Mouse (Mus musculus) heart, postnatal 0 days (tissue): Measurements from ENCODE around the gene Cdh13. TPM values are rescaled to one million over a fixed set of nuclear protein-coding genes. Genes with fewer than 3 reads are reported as not detected.

ENCODE experiments used
- ATAC-seq: fragments of 200-750 bp; cut with Nextera tagmentation; 2 replicates; pipeline ENCODE4 v1.8.0; 2017; ENCODE audit warnings: low read depth, moderate number of reproducible peaks, moderate library complexity; ENCODE audit not compliant: insufficient read depth
- DNase-seq: peaks from one replicate; pipeline ENCODE4 v3.0.0-alpha.2; 2016; ENCODE audit warnings: low spot score
- H3K27ac ChIP-seq: fragments of 300-500 bp; sonication (generic); 2 replicates; pipeline ENCODE4 v1.5.1; 2014; ENCODE audit warnings: low read depth, mild to moderate bottlenecking
- H3K27me3 ChIP-seq: fragments of 300-500 bp; sonication (generic); 2 replicates; pipeline ENCODE4 v1.6.1; 2014; ENCODE audit warnings: low read length, mixed read lengths; ENCODE audit not compliant: control insufficient read depth, insufficient read depth
- H3K36me3 ChIP-seq: fragments of 300-500 bp; sonication (generic); replicated peaks from 2 replicates; pipeline ENCODE4 v1.6.1; 2014; ENCODE audit warnings: low read length, mixed read lengths; ENCODE audit not compliant: control insufficient read depth, insufficient read depth
- H3K4me1 ChIP-seq: fragments of 300-500 bp; sonication (generic); 2 replicates; pipeline ENCODE4 v1.6.1; 2014; ENCODE audit warnings: antibody characterized with exemption; ENCODE audit not compliant: control insufficient read depth, insufficient read depth
- H3K4me2 ChIP-seq: fragments of 300-500 bp; sonication (generic); 2 replicates; pipeline ENCODE4 v1.6.1; 2014; ENCODE audit warnings: low read depth, mild to moderate bottlenecking, low read length, moderate library complexity
- H3K4me3 ChIP-seq: fragments of 300-500 bp; sonication (generic); 2 replicates; pipeline ENCODE4 v1.5.1; 2014; ENCODE audit warnings: low read depth, low read length
- H3K9ac ChIP-seq: fragments of 300-500 bp; sonication (generic); replicated peaks from 2 replicates; pipeline ENCODE4 v1.6.1; 2014; ENCODE audit warnings: low read depth, low read length, mixed read lengths
- H3K9me3 ChIP-seq: fragments of 300-500 bp; sonication (generic); replicated peaks from 2 replicates; pipeline ENCODE4 v1.6.1; 2016; ENCODE audit warnings: low read length; ENCODE audit not compliant: control insufficient read depth
- CTCF ChIP-seq: IDR thresholded peaks from 2 replicates; pipeline ENCODE4 v1.5.1; 2016; ENCODE audit warnings: antibody characterized with exemption, control low read depth, low read depth
- EP300 ChIP-seq: IDR thresholded peaks from 2 replicates; pipeline ENCODE4 v1.6.1; 2016; ENCODE audit warnings: antibody characterized with exemption, low read depth
- WGBS: fragments of 180-500 bp; shearing (Covaris S2); extraction: QIAGEN DNeasy Blood & Tissue Kit; methylation state at CpG from one replicate; pipeline ENCODE4 v1.1.7; 2014; 5-methylcytosine and 5-hydroxymethylcytosine counted together
- polyA plus RNA-seq: library from polyadenylated mRNA; unstranded; fragments of >200 nt; fragmentation: Nextera tagmentation; extraction: Ambion mirVana; gene quantifications from 2 replicates; pipeline ENCODE4 v1.2.1, GENCODE M21; 2015
- total RNA-seq: library from RNA; depleted of rRNA; stranded (reverse); fragments of >200 nt; gene quantifications from 2 replicates; pipeline ENCODE4 v1.2.3, GENCODE M21; 2014; ENCODE audit warnings: low replicate concordance

Gene Cdh13
- total and polyA plus RNA-seq, 2 experiments from 2014 or later = 109 to 136 TPM

DNA sequence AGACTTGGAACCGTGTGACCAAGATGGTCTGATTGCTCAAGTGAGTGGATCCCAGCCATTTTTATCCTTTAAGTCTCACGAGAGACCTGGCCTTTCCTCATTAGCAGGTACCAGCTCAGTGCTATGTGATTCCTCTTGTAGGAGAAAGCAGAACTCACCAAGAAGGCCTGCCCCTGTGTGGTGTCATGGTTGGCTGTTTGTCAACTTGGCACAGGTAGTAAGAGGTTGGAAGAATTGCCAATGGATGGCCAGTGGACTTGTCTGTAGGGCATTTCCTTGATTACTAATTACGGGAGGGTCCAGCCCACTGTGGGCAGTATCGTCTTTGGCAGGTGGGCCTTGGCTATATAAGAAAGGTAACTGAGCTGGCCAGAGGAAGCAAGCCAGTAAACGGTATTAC is 281.7 kb downstream of the Cdh13 start:
- H3K36me3 ChIP-seq = no peaks in the 10 kb centered on the region
- H3K9ac ChIP-seq = no peak overlapping the region
- no peaks in the 10 kb centered on the region for H3K27me3 ChIP-seq
- H3K27ac ChIP-seq = no peak overlapping the region
- H3K4me3 ChIP-seq = no peak overlapping the region
- H3K4me2 ChIP-seq = no peak overlapping the region
- 84% methylated on average over 5 of the region's 5 CpGs for WGBS
- no peak for DNase-seq
- TF ChIP-seq EP300 = no peak
- TF ChIP-seq CTCF = no peak
- H3K9me3 ChIP-seq = no peaks in the 10 kb centered on the region
- no peak for ATAC-seq
- H3K4me1 ChIP-seq = peaks cover 12% of the 10 kb centered on the region; the same call in 1 of the 2 replicates

GRCm38 (mm10) chr8:118565887-118566747 is 282.6 kb downstream of the Cdh13 start:
- DNase-seq (no peak), ATAC-seq (no peak)
- H3K4me2 ChIP-seq = no peak overlapping the region
- no peaks in the 10 kb centered on the region for H3K9me3 ChIP-seq
- H3K4me3 ChIP-seq = no peak overlapping the region
- H3K9ac ChIP-seq = no peak overlapping the region
- H3K27ac ChIP-seq = no peak overlapping the region
- H3K36me3 ChIP-seq = no peaks in the 10 kb centered on the region
- TF ChIP-seq CTCF (no peak), EP300 (no peak)
- H3K27me3 ChIP-seq = no peaks in the 10 kb centered on the region
- WGBS = 79% methylated on average over 6 of the region's 6 CpGs
- 0 out of 2 replicates have a peak, but pooled peaks cover 9% of the 10 kb centered on the region for H3K4me1 ChIP-seq

- Histone ChIP-seq H3K4me2 (no peak overlapping the region), H3K4me1 (0 out of 2 replicates have a peak, but pooled peaks cover 9% of the 10 kb centered on the region), H3K9ac (no peak overlapping the region), H3K4me3 (no peak overlapping the region), H3K9me3 (no peaks in the 10 kb centered on the region), H3K27me3 (no peaks in the 10 kb centered on the region), H3K36me3 (no peaks in the 10 kb centered on the region), H3K27ac (no peak overlapping the region)
- DNase-seq (no peak), ATAC-seq (no peak)
- no peak for TF ChIP-seq EP300
- no peak for TF ChIP-seq CTCF
- WGBS = 64% methylated on average over 8 of the region's 8 CpGs
These were observed 285.8 kb downstream of the Cdh13 start for GRCm38 (mm10) chr8:118569366-118569765.

GRCm38 (mm10) chr8:118581256-118581655 is 297.7 kb downstream of the Cdh13 start:
- no peak for TF ChIP-seq EP300
- TF ChIP-seq CTCF = no peak
- no peak overlapping the region for H3K9ac ChIP-seq
- no peak overlapping the region for H3K4me2 ChIP-seq
- no peaks in the 10 kb centered on the region for H3K9me3 ChIP-seq
- no peaks in the 10 kb centered on the region for H3K36me3 ChIP-seq
- H3K27ac ChIP-seq = no peak overlapping the region
- 86% methylated on average over 1 of the region's 1 CpGs for WGBS
- ATAC-seq = no peak
- H3K27me3 ChIP-seq = no peaks in the 10 kb centered on the region
- H3K4me1 ChIP-seq = peaks cover 9% of the 10 kb centered on the region; the same call in 1 of the 2 replicates
- DNase-seq = no peak
- H3K4me3 ChIP-seq = no peak overlapping the region

GRCm38 (mm10) chr8:118582185-118582584 is 298.7 kb downstream of the Cdh13 start:
- no peak overlapping the region for H3K27ac ChIP-seq
- H3K9ac ChIP-seq = no peak overlapping the region
- no peak overlapping the region for H3K4me2 ChIP-seq
- no peak overlapping the region for H3K4me3 ChIP-seq
- 95% methylated on average over 8 of the region's 8 CpGs for WGBS
- H3K36me3 ChIP-seq = no peaks in the 10 kb centered on the region
- peaks cover 16% of the 10 kb centered on the region for H3K4me1 ChIP-seq
- no peak for TF ChIP-seq CTCF
- TF ChIP-seq EP300 = no peak
- ATAC-seq (no peak), DNase-seq (no peak)
- no peaks in the 10 kb centered on the region for H3K9me3 ChIP-seq
- no peaks in the 10 kb centered on the region for H3K27me3 ChIP-seq
